Mouse (Mus musculus) forebrain, embryonic 16.5 days (tissue): ENCODE measurements at regions not wholly inside any gene's neighbourhood (a gene's known extent, or its start where the extent isn't known, plus 50 kb on each side); places are given as distances from the start of the nearest gene placed in this dataset.

Experiments
- ATAC-seq: fragments of 200-750 bp; cut with Nextera tagmentation; 2 replicates; pipeline ENCODE4 v1.8.0; 2017; ENCODE audit warnings: mild to moderate bottlenecking, moderate library complexity
- H3K27ac ChIP-seq: fragments of 300-500 bp; sonication (generic); 2 replicates; pipeline ENCODE4 v1.5.1; 2014; ENCODE audit warnings: low read length, control low read depth
- H3K27me3 ChIP-seq: fragments of 300-500 bp; sonication (generic); replicated peaks from 2 replicates; pipeline ENCODE4 v1.6.1; 2014; ENCODE audit warnings: low read length; ENCODE audit not compliant: control insufficient read depth, insufficient read depth
- H3K36me3 ChIP-seq: fragments of 300-500 bp; sonication (generic); 2 replicates; pipeline ENCODE4 v1.6.1; 2014; ENCODE audit not compliant: control insufficient read depth, insufficient read depth
- H3K4me1 ChIP-seq: fragments of 300-500 bp; sonication (generic); replicated peaks from 2 replicates; pipeline ENCODE4 v1.6.1; 2014; ENCODE audit warnings: low read length; ENCODE audit not compliant: control insufficient read depth, insufficient read depth
- H3K4me2 ChIP-seq: fragments of 300-500 bp; sonication (generic); 2 replicates; pipeline ENCODE4 v1.6.1; 2014; ENCODE audit warnings: mild to moderate bottlenecking, low read length, control low read depth
- H3K4me3 ChIP-seq: fragments of 300-500 bp; sonication (generic); replicated peaks from 2 replicates; pipeline ENCODE4 v1.5.1; 2014; ENCODE audit warnings: mild to moderate bottlenecking, low read length, control low read depth
- H3K9ac ChIP-seq: fragments of 300-500 bp; sonication (generic); replicated peaks from 2 replicates; pipeline ENCODE4 v1.6.1; 2014; ENCODE audit warnings: low read depth, low read length, control low read depth
- H3K9me3 ChIP-seq: fragments of 300-500 bp; sonication (generic); 2 replicates; pipeline ENCODE4 v1.6.1; 2016; ENCODE audit warnings: low read length; ENCODE audit not compliant: control insufficient read depth
- WGBS: fragments of 180-500 bp; shearing (Covaris S2); extraction: QIAGEN DNeasy Blood & Tissue Kit; methylation state at CpG from one replicate; pipeline ENCODE4 v1.1.7; 2014; 5-methylcytosine and 5-hydroxymethylcytosine counted together

DNA sequence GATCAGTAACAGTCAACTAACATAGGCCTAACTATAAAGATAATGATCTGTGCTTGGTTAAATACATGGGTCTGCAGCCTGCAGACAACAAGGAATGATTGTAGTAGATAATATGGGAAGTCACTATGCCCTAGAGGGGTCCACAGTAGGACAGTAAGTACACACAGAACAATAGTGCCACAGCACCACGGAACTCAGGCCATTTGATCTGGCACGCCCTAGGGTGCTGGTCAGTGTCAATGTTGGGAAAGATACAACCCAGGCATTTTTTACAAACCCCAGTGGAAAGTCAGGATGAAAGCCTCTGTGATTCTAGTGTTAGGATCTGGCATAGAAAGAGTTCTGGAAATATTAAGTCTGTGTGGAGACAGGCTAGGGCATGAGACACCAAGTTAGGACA, 144.4 kb downstream of the Adamts15 start:
- 90% methylated on average over 2 of the region's 2 CpGs for WGBS
- Histone ChIP-seq H3K27me3 (no peaks in the 10 kb centered on the region), H3K4me2 (no peak overlapping the region), H3K9ac (no peak overlapping the region), H3K4me3 (no peak overlapping the region), H3K27ac (no peak overlapping the region), H3K36me3 (no peaks in the 10 kb centered on the region), H3K9me3 (peaks cover 4% of the 10 kb centered on the region; the same call in 1 of the 2 replicates), H3K4me1 (no peaks in the 10 kb centered on the region)
- no peak for ATAC-seq

- Histone ChIP-seq H3K27ac (no peak overlapping the region), H3K36me3 (no peaks in the 10 kb centered on the region), H3K9me3 (peaks cover 4% of the 10 kb centered on the region; the same call in 1 of the 2 replicates), H3K9ac (no peak overlapping the region), H3K4me3 (no peak overlapping the region), H3K4me1 (no peaks in the 10 kb centered on the region), H3K4me2 (no peak overlapping the region), H3K27me3 (no peaks in the 10 kb centered on the region)
- 79% methylated on average over 6 of the region's 6 CpGs for WGBS
- ATAC-seq = no peak
These were observed 147.1 kb downstream of the Adamts15 start for GRCm38 (mm10) chr9:30775161-30775560.

DNA sequence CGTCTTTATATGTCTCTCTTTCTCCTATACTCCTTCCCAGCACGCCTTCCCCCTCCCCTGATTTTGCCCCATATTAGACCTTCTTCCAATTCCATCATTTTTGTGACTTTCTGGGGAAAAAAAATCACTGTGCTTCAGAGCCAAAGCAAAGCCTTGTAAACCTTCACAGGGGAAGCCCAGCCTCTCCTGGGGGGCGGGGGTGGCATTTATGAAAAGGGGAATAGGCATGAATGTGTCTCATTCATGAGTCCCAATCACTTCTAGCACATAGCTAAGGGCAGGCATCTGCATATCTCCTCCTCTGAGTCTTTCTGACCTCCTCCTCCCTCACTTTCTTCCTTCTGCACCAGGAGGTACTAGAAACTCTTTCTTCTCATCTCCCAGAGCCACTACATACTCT, 149.8 kb downstream of the Adamts15 start:
- Histone ChIP-seq H3K36me3 (no peaks in the 10 kb centered on the region), H3K4me3 (no peak overlapping the region), H3K9ac (no peak overlapping the region), H3K4me2 (no peak overlapping the region), H3K9me3 (peaks cover 4% of the 10 kb centered on the region; the same call in 1 of the 2 replicates), H3K4me1 (no peaks in the 10 kb centered on the region), H3K27ac (no peak overlapping the region), H3K27me3 (no peaks in the 10 kb centered on the region)
- WGBS = 72% methylated on average over 3 of the region's 3 CpGs
- ATAC-seq = no peak

DNA sequence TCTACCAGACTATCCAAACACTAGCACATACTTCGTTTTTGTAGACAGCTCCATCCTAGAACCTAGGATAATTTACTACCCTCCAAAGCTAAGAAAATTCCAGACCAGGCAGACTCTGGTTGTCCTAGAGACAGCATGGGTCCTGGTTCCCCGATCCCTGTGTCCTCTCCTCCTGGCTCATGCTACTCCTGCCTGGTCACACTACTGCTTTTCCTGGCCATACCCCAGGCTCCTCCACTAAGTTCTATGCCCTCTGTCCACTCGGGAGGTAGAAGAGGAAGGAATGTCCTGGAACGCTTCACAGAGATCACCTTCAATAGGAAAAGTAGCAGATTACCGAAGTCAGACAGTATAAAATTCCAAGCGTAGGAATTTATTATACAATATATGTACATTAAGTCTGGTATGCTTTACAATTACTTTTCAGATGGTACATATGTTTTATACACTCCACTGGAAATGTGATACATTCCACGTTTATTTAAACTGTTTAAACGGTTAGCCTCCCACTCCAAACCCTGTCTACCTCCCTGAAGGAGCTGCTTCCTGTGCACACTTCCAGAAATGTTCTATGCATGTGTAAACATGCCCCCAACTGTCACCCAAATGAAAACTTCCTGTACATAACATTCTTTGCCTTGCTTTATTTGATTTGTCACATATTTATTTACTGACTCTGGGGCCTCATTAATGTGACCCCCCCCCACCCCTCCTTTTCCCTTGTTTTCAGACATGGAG, 151.6 kb downstream of the Adamts15 start:
- ATAC-seq = no peak
- WGBS = 84% methylated on average over 8 of the region's 8 CpGs
- Histone ChIP-seq H3K4me2 (no peak overlapping the region), H3K27ac (no peak overlapping the region), H3K9me3 (peaks cover 4% of the 10 kb centered on the region; the same call in 1 of the 2 replicates), H3K4me1 (no peaks in the 10 kb centered on the region), H3K27me3 (no peaks in the 10 kb centered on the region), H3K36me3 (no peaks in the 10 kb centered on the region), H3K4me3 (no peak overlapping the region), H3K9ac (no peak overlapping the region)

GRCm38 (mm10) chr9:30769435-30769729, 152.9 kb downstream of the Adamts15 start:
- H3K36me3 ChIP-seq = no peaks in the 10 kb centered on the region
- H3K27me3 ChIP-seq = no peaks in the 10 kb centered on the region
- no peak for ATAC-seq
- no peak overlapping the region for H3K27ac ChIP-seq
- H3K9me3 ChIP-seq = peaks cover 4% of the 10 kb centered on the region; the same call in 1 of the 2 replicates
- no peak overlapping the region for H3K9ac ChIP-seq
- H3K4me2 ChIP-seq = no peak overlapping the region
- H3K4me3 ChIP-seq = no peak overlapping the region
- WGBS = 90% methylated on average over 4 of the region's 4 CpGs
- no peaks in the 10 kb centered on the region for H3K4me1 ChIP-seq

- no peak overlapping the region for H3K27ac ChIP-seq
- no peak overlapping the region for H3K4me2 ChIP-seq
- 77% methylated on average over 7 of the region's 7 CpGs for WGBS
- H3K4me3 ChIP-seq = no peak overlapping the region
- no peak overlapping the region for H3K9ac ChIP-seq
- H3K27me3 ChIP-seq = no peaks in the 10 kb centered on the region
- no peaks in the 10 kb centered on the region for H3K4me1 ChIP-seq
- no peaks in the 10 kb centered on the region for H3K36me3 ChIP-seq
- H3K9me3 ChIP-seq = peaks cover 4% of the 10 kb centered on the region; the same call in 1 of the 2 replicates
- ATAC-seq = no peak
These were observed 153.4 kb downstream of the Adamts15 start for GRCm38 (mm10) chr9:30768665-30769434.

DNA sequence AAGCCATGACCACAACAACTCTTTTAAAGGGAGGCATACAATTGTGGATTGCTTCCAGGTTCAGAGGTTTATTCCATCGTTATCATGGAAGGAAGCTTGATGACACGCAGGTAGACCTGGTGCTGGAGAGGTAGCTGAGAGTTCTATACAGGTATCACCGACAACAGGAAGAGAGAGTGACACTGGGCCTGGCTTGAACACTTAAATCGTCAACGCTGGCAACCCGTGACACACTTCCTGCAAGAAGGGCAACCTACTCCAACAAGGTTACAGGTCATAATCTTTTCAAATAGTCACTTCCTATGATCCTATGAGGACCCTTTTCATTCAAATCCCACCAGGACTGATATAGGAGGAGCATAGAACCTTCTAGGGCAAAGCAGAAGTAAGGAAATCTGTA, 155.6 kb downstream of the Adamts15 start:
- no peaks in the 10 kb centered on the region for H3K27me3 ChIP-seq
- no peak overlapping the region for H3K27ac ChIP-seq
- no peaks in the 10 kb centered on the region for H3K9me3 ChIP-seq
- H3K36me3 ChIP-seq = no peaks in the 10 kb centered on the region
- H3K4me3 ChIP-seq = no peak overlapping the region
- ATAC-seq = no peak
- WGBS = 92% methylated on average over 6 of the region's 6 CpGs
- no peak overlapping the region for H3K9ac ChIP-seq
- H3K4me1 ChIP-seq = no peaks in the 10 kb centered on the region
- H3K4me2 ChIP-seq = no peak overlapping the region

DNA sequence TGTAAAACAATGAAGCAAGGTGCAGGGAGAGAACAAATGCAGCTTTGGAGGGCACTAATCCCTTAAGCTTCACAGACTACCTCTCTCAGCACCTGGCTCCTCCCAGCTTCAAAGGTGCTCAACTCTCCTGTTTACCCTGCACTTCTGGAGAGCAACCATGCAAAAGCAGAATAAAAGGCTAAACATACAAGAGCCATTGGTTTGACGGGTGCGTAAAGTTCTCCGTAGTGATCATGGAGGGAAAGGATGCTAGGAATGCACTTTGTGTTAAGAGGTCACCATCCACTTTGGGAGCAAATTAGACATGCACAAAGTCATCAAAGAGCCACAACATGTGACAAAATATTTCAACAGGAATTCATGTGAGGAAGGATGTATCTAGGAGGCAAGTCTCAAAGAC, 156.1 kb downstream of the Adamts15 start:
- no peak for ATAC-seq
- H3K4me2 ChIP-seq = no peak overlapping the region
- no peaks in the 10 kb centered on the region for H3K9me3 ChIP-seq
- 82% methylated on average over 3 of the region's 3 CpGs for WGBS
- H3K27me3 ChIP-seq = no peaks in the 10 kb centered on the region
- no peak overlapping the region for H3K9ac ChIP-seq
- H3K27ac ChIP-seq = no peak overlapping the region
- no peak overlapping the region for H3K4me3 ChIP-seq
- H3K4me1 ChIP-seq = no peaks in the 10 kb centered on the region
- no peaks in the 10 kb centered on the region for H3K36me3 ChIP-seq

DNA sequence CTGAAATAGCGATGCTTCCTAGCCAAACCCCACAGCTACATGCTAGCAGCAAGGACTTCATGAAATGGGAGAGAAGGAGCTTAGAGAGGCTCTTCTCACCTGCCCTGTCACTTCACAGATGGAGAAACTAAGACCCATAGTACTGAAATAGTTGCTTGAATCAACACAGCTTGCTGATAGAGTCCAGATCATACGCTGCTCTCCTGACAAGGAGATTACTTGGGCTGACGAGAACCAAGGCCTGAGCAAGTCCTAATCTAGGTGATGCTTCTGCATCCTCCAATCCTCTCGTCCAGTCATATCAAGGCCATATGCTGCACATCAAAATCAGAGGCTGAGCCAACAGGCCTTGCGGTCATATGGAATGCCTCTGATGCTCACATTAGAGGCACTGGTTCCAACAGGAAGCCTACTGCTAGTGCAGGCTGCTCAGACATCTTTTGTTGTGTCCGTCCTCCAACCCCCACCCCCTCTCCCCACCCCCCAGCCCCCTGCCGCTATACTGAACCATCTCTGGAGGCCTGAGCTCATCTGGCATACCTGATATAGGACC, 157.2 kb downstream of the Adamts15 start:
- Histone ChIP-seq H3K4me2 (no peak overlapping the region), H3K36me3 (no peaks in the 10 kb centered on the region), H3K9me3 (no peaks in the 10 kb centered on the region), H3K4me1 (no peaks in the 10 kb centered on the region), H3K4me3 (no peak overlapping the region), H3K27me3 (no peaks in the 10 kb centered on the region), H3K9ac (no peak overlapping the region), H3K27ac (no peak overlapping the region)
- WGBS = 83% methylated on average over 7 of the region's 7 CpGs
- ATAC-seq = no peak
